Mouse (Mus musculus): ENCODE data around the gene Fam120c. TPM values are rescaled to one million over a fixed set of nuclear protein-coding genes. Genes with fewer than 3 reads are reported as not detected.

Fam120c gene
- polyA plus RNA-seq, 1 experiment from 2014 or later, result 2.9 TPM

DNA sequence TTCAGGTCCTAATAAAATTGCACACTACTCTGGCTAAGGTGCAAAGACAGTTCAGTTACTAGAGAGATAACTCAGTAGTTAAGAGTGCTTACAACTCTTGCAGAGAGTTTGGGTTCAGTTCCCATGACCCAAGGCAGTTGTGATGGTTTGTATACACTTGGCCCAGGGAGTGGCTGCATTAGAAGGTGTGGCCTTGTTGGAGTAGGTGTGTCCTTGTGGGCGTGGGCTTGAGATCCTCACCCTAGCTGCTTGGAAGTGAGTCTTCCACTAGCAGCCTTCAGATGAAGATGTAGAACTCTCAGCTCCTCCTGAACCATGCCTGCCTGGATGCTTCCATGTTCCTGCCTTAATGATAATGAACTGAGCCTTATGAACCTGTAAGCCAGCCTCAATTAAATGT, 174.2 kb downstream of the Fam120c start:
- DNase-seq (ENCODE audit: low spot score) (no peak), ATAC-seq (replicated peaks; ENCODE audit: low FRiP score, low read depth) (no peak)
- Histone ChIP-seq H3K9ac (ENCODE audit: low read depth, low read length) (no peak overlapping the region), H3K4me1 (replicated peaks; ENCODE audit: insufficient read depth, low read length) (no peaks in the 10 kb centered on the region), H3K4me3 (replicated peaks; ENCODE audit: low read depth, low read length) (no peak overlapping the region), H3K27ac (no peak overlapping the region), H3K4me2 (ENCODE audit: low read length) (no peak overlapping the region), H3K36me3 (ENCODE audit: insufficient read depth, low read length) (no peaks in the 10 kb centered on the region), H3K27me3 (ENCODE audit: insufficient read depth, low read length) (no peaks in the 10 kb centered on the region), H3K9me3 (replicated peaks; ENCODE audit: low read length) (no peaks in the 10 kb centered on the region)
- 76% methylated on average over 1 of the region's 1 CpGs for WGBS
- no peak for TF ChIP-seq CTCF (IDR thresholded peaks at IDR 0.05; ENCODE audit: low read depth)

- Histone ChIP-seq H3K9ac (ENCODE audit: low read depth, low read length) (peak overlapping the region; percentile 41), H3K9me3 (replicated peaks; ENCODE audit: low read length) (no peaks in the 10 kb centered on the region), H3K4me2 (ENCODE audit: low read length) (peak overlapping the region; percentile 38), H3K4me3 (replicated peaks; ENCODE audit: low read depth, low read length) (peak overlapping the region; percentile 51), H3K27me3 (ENCODE audit: insufficient read depth, low read length) (no peaks in the 10 kb centered on the region), H3K27ac (peak overlapping the region; percentile 98), H3K36me3 (ENCODE audit: insufficient read depth, low read length) (no peaks in the 10 kb centered on the region), H3K4me1 (replicated peaks; ENCODE audit: insufficient read depth, low read length) (no peaks in the 10 kb centered on the region)
- ATAC-seq (replicated peaks; ENCODE audit: low FRiP score, low read depth) (no peak), DNase-seq (ENCODE audit: low spot score) (no peak)
- WGBS, result 25% methylated on average over 17 of the region's 17 CpGs
- no peak for TF ChIP-seq CTCF (IDR thresholded peaks at IDR 0.05; ENCODE audit: low read depth)
These were observed 176.1 kb downstream of the Fam120c start for GRCm38 (mm10) chrX:151520127-151520457.

DNA sequence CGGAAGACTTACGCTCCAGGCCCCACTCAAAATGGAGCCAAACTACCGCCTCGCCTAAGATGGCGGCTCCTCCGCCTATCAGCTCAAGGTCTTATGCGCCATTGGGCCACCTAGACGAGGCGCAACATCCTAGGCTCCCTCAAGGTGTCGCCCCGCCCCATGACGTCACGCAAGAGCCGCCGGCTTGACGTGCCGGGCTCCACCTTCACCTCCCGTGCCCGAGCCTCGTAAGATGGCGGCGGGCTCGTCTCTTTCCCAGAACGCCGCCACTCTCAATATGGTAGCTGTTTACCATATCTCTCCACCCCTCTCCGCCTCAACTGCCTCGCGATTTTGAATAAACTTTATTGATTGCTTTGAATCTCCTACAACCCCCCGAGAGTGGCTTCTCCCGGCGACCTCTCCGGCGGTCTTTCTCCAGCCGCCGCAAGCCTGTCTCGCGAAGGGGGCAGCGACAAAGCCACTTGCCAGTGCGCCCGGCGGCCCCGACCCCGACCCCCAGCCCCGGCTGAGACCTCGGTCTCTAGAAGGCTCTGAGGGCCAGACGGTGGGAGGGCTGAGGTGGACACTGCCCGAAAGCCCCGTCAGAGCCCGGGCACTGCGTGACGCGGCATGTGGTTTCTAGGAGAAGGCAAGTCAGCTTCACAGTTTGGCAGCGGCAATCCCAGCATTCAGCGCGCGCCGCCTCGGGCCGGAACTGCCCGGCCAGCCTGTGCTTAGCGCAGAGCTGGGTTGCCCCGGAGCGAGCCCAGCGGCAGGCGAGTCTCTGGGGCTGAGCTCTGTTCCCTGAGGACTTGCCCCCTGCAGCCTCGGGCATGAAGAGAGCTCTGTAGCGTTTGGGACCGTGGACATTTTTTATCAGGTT, 176.7 kb downstream of the Fam120c start, which contains the start of gene Phf8:
Gene Phf8, plus strand, starts transcription at position 215 of the 865 bp plus-strand sequence.
- peak within 1 kb of the TSS; percentile 71 for H3K9ac ChIP-seq (ENCODE audit: low read depth, low read length)
- DNase-seq (ENCODE audit: low spot score) (peak; percentile 93), ATAC-seq (replicated peaks; ENCODE audit: low FRiP score, low read depth) (peak; percentile 97)
- H3K9me3 ChIP-seq (replicated peaks; ENCODE audit: low read length), result no peaks in the 10 kb centered on the region
- TF ChIP-seq CTCF (IDR thresholded peaks at IDR 0.05; ENCODE audit: low read depth), result peak; percentile 39; the same call in 1 of the 2 replicates
- peak within 1 kb of the TSS; percentile 51 for H3K4me3 ChIP-seq (replicated peaks; ENCODE audit: low read depth, low read length)
- no peaks in the 10 kb centered on the region for H3K4me1 ChIP-seq (replicated peaks; ENCODE audit: insufficient read depth, low read length)
- WGBS, result 23% methylated on average over 68 of the region's 68 CpGs
- peak within 1 kb of the TSS; percentile 98 for H3K27ac ChIP-seq
- no peaks in the 10 kb centered on the region for H3K27me3 ChIP-seq (ENCODE audit: insufficient read depth, low read length)
- H3K4me2 ChIP-seq (ENCODE audit: low read length), result peak within 1 kb of the TSS; percentile 59
- H3K36me3 ChIP-seq (ENCODE audit: insufficient read depth, low read length), result no peaks in the 10 kb centered on the region

Other genes with a start within 250 kb of the Fam120c start
- 30.8 and 33.7 TPM in 2 replicates for gene Tsr2, start 247.6 kb upstream of the Fam120c start, polyA plus RNA-seq (2015; fragmentation: Nextera tagmentation; extraction: Ambion mirVana)
- gene Wnk3, start 146.1 kb upstream of the Fam120c start, polyA plus RNA-seq (2015; fragmentation: Nextera tagmentation; extraction: Ambion mirVana), result 1.5 and 1.8 TPM in 2 replicates
- gene Phf8, start 176.5 kb downstream of the Fam120c start, polyA plus RNA-seq (2015; fragmentation: Nextera tagmentation; extraction: Ambion mirVana), result 10.0 and 10.3 TPM in 2 replicates

Data from kidney, postnatal 0 days (tissue).